8 mouse cellular contexts compared by ENCODE assay signal in genomic region chr19:9980258-9980657, GRCm38 (mm10). TPM values are rescaled to one million over a fixed set of nuclear protein-coding genes. Genes with fewer than 3 reads are reported as not detected.
A peak's percentile ranks its signal among the peaks of the same experiment; 100 is the strongest.
DNase-seq lines count a peak whose midpoint lies in the region; ATAC-seq and TF ChIP-seq lines count a peak whose summit lies in the region.

TSS of gene Fth1 (plus strand) at chr19:9980598.

- no peak for TF ChIP-seq POLR2A in bone marrow, adult 2 months (IDR thresholded peaks at IDR 0.05; ENCODE audit: borderline replicate concordance, control insufficient read depth, low read depth, low read length)

- DNase-seq in kidney, postnatal 0 days (ENCODE audit: low spot score): no peak
- no peak for DNase-seq in kidney, postnatal 14 days
- no peak for DNase-seq in gastrocnemius, postnatal 4 days (ENCODE audit: low spot score in 2 of 2)
- no peak for DNase-seq in large intestine, adult 2 months (ENCODE audit: low read depth, low spot score)
- no peak for DNase-seq in right cerebral cortex, postnatal 14 days
- DNase-seq in frontal cortex, postnatal 36 days (ENCODE audit: low spot score in 2 of 2): no peak

- no peaks in the 10 kb centered on the region for H3K27me3 ChIP-seq in kidney, postnatal 0 days (ENCODE audit: insufficient read depth, low read length)
- no peaks in the 10 kb centered on the region for H3K27me3 ChIP-seq in midbrain, embryonic 12.5 days

- H3K4me3 ChIP-seq in kidney, postnatal 0 days (replicated peaks; ENCODE audit: low read depth, low read length): no peak within 1 kb of the TSS
- H3K4me3 ChIP-seq in bone marrow, adult 2 months (replicated peaks; ENCODE audit: control insufficient read depth, low read depth, low read length): no peak within 1 kb of the TSS
- no peak within 1 kb of the TSS for H3K4me3 ChIP-seq in midbrain, embryonic 12.5 days

- WGBS in kidney, postnatal 0 days: 85% methylated on average over 4 of the region's 4 CpGs
- 31% methylated on average over 4 of the region's 4 CpGs for WGBS in bone marrow, adult 2 months
- 90% methylated on average over 4 of the region's 4 CpGs for WGBS in large intestine, adult 2 months
- 90% methylated on average over 4 of the region's 4 CpGs for WGBS in midbrain, embryonic 12.5 days

- H3K36me3 ChIP-seq in kidney, postnatal 0 days (ENCODE audit: insufficient read depth, low read length): peaks cover 11% of the 10 kb centered on the region
- peaks cover 13% of the 10 kb centered on the region for H3K36me3 ChIP-seq in midbrain, embryonic 12.5 days

- TF ChIP-seq CTCF in kidney, postnatal 0 days (IDR thresholded peaks at IDR 0.05; ENCODE audit: low read depth): no peak
- no peak for TF ChIP-seq CTCF in bone marrow, adult 2 months (IDR thresholded peaks at IDR 0.05; ENCODE audit: control insufficient read depth, insufficient read depth, low read length)

- H3K27ac ChIP-seq in kidney, postnatal 0 days: peak within 1 kb of the TSS; percentile 76; the same call in 1 of the 2 replicates
- no peak within 1 kb of the TSS for H3K27ac ChIP-seq in bone marrow, adult 2 months (ENCODE audit: control insufficient read depth, insufficient read depth, low read depth, low read length, poor library complexity)
- no peak within 1 kb of the TSS for H3K27ac ChIP-seq in midbrain, embryonic 12.5 days (replicated peaks)

- peaks cover 5% of the 10 kb centered on the region; the same call in 1 of the 2 replicates for H3K4me1 ChIP-seq in kidney, postnatal 0 days (replicated peaks; ENCODE audit: insufficient read depth, low read length)
- peaks cover 14% of the 10 kb centered on the region for H3K4me1 ChIP-seq in bone marrow, adult 2 months (ENCODE audit: control insufficient read depth, insufficient read depth, low read length)
- H3K4me1 ChIP-seq in midbrain, embryonic 12.5 days: peaks cover 19% of the 10 kb centered on the region

- no peak for ATAC-seq in kidney, postnatal 0 days (replicated peaks; ENCODE audit: low FRiP score, low read depth)
- no peak for ATAC-seq in midbrain, embryonic 12.5 days (ENCODE audit: low FRiP score, low read depth)

- no peaks in the 10 kb centered on the region for H3K9me3 ChIP-seq in kidney, postnatal 0 days (replicated peaks; ENCODE audit: low read length)
- H3K9me3 ChIP-seq in midbrain, embryonic 12.5 days: no peaks in the 10 kb centered on the region

- H3K4me2 ChIP-seq in kidney, postnatal 0 days (ENCODE audit: low read length): no peak within 1 kb of the TSS
- no peak within 1 kb of the TSS for H3K4me2 ChIP-seq in midbrain, embryonic 12.5 days (replicated peaks)

- H3K9ac ChIP-seq in kidney, postnatal 0 days (ENCODE audit: low read depth, low read length): no peak within 1 kb of the TSS
- no peak within 1 kb of the TSS for H3K9ac ChIP-seq in midbrain, embryonic 12.5 days (replicated peaks)

RNA-seq across cellular contexts. Expression of gene Fth1, which starts in this region (rescaled TPM):
- polyA plus RNA-seq in kidney, postnatal 0 days (2015; fragmentation: Nextera tagmentation; extraction: Ambion mirVana): 2,883 and 2,906 TPM in 2 replicates
- 1,509 and 1,706 TPM in 2 replicates for polyA plus RNA-seq in bone marrow, adult 2 months (2011; ENCODE audit: insufficient read depth, insufficient read length, low replicate concordance, missing spikeins)
- total RNA-seq in gastrocnemius, postnatal 4 days (2021): 1,000 to 10,000 TPM; 1,831 to 1,888 TPM
- polyA plus RNA-seq in large intestine, adult 2 months (2012; rRNA removed): 1,893 and 2,842 TPM in 2 replicates
- 1,351 and 1,421 TPM in 2 replicates for polyA plus RNA-seq in midbrain, embryonic 12.5 days (2016; fragmentation: Nextera tagmentation; extraction: Ambion mirVana)
